Mouse (Mus musculus) frontal cortex, adult (tissue): ENCODE data around the gene Lmo4.

Source experiments
- ATAC-seq: cut with Nextera tagmentation; 2 replicates; pipeline ENCODE4 v1.9.2; 2017; ENCODE audit warnings: mild to moderate bottlenecking, moderate library complexity, mixed read lengths; ENCODE audit not compliant: low TSS enrichment

The Lmo4 gene

DNA sequence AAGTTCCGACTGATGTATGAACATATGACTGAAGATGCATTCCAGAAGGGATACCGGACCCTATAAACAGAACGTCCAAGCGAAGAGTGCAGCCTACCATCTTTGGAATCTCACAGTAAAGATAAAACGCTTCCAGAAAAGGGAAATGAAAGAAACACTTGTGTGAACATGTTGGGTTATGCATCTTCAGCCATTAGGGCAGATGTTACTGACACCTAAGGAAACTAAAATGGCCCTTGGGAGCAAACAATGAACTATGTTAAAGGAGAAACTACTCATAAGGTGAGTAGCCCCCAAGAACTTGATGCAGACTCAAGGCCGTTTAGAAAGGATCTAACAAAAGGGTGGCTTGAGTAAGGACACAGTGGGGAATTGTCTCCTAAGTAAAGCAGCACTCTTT is 54.0 kb downstream of the Lmo4 start:
- ATAC-seq = no peak

GRCm38 (mm10) chr3:144148234-144148633 is 56.8 kb downstream of the Lmo4 start:
- ATAC-seq = peak; percentile 77

- no peak for ATAC-seq
Measured at GRCm38 (mm10) chr3:144147244-144147643, 57.8 kb downstream of the Lmo4 start.

- ATAC-seq = no peak
Measured at GRCm38 (mm10) chr3:144144066-144144465, 61.0 kb downstream of the Lmo4 start.

DNA sequence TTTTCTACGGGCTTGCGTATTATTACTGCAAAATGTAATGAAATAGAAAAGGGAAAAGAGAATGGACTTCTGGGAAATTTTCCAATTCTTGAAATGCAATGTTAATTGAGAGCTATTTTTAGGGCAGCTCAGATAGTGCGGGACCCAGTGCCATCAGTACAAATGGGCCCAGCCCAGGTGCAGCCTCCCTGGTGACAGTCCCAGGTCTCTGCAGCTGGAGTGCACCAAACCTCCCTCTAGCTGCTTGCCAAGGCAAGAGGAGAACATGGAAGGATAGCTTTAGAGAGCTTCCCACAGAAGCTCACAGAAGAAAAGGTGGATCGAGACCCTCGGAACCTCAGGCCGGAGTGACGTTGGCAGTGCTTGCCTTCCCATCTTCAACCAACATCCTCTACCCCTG is 62.1 kb downstream of the Lmo4 start:
- no peak for ATAC-seq

DNA sequence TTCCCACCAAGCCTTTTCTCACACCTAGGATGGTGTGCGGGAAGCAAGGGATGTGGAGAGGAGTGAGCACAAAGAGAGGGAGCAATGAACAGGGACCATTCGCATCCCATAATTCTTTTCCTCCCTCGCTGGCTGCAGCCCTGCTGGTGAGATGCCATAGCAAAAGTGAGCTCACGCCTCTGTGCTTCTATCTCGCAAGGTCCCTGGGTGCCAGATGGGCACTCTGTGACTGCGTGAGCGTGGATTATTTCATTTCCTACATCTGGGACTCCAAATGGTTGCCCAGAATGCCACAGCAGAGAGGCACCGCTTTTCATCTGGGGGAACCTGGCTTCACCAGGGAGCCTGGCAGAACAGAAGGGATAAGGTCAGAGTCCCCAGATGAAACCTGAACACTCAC is 63.2 kb downstream of the Lmo4 start:
- peak; percentile 90 for ATAC-seq

- no peak for ATAC-seq
Measured at GRCm38 (mm10) chr3:144140816-144141215, 64.2 kb downstream of the Lmo4 start.

DNA sequence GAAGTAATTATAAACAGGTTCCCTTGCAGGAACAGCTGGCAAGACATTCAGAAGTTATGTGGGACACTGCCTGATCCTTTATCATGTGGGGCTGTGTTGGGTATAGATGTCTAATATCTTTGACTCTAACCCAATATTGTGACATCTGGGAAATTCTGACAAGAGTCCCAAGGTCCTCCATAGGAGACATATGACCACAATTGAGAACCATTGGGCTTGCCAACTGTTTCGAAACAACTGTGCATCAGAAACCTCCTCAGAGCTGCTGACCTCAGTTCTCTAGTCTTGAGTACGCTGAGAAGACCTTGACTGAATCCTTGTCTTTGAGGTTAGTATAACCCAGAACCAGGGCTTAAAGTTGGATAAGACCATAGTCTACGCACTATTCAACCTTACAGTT is 66.4 kb downstream of the Lmo4 start:
- no peak for ATAC-seq
